Mouse (Mus musculus): ENCODE measurements around the gene Wnk2. TPM values are rescaled to one million over a fixed set of nuclear protein-coding genes. Genes with fewer than 3 reads are reported as not detected.
A peak's percentile ranks its signal among the peaks of the same experiment; 100 is the strongest.

Wnk2 gene
- polyA plus RNA-seq, 1 experiment from 2014 or later, result 1.6 TPM

- peak; percentile 3; the same call in 1 of the 2 replicates for ATAC-seq (ENCODE audit: low FRiP score, low TSS enrichment)
- no peaks in the 10 kb centered on the region for H3K9me3 ChIP-seq (ENCODE audit: control insufficient read depth, low read length)
- H3K36me3 ChIP-seq (ENCODE audit: control insufficient read depth, insufficient read depth, low read length), result no peaks in the 10 kb centered on the region
- H3K27me3 ChIP-seq (ENCODE audit: control insufficient read depth, insufficient read depth, low read length), result no peaks in the 10 kb centered on the region
- peak overlapping the region; percentile 91 for H3K4me2 ChIP-seq (replicated peaks; ENCODE audit: low read depth)
- DNase-seq (ENCODE audit: low spot score), result no peak
- no peak for TF ChIP-seq CTCF (IDR thresholded peaks at IDR 0.05; ENCODE audit: low read depth)
- H3K27ac ChIP-seq (replicated peaks), result peak overlapping the region; percentile 89
- peak overlapping the region; percentile 84 for H3K4me3 ChIP-seq (ENCODE audit: low read depth, low read length)
- WGBS, result 24% methylated on average over 15 of the region's 15 CpGs
- H3K9ac ChIP-seq (ENCODE audit: low read length), result peak overlapping the region; percentile 88
- H3K4me1 ChIP-seq (replicated peaks; ENCODE audit: control insufficient read depth, insufficient read depth), result peaks cover 8% of the 10 kb centered on the region
Observed at GRCm38 (mm10) chr13:49188219-49188965, 40.6 kb upstream of the Wnk2 start.

- ATAC-seq (ENCODE audit: low FRiP score, low TSS enrichment), result peak; percentile 93
- Histone ChIP-seq H3K4me3 (ENCODE audit: low read depth, low read length) (peak within 1 kb of the TSS; percentile 84), H3K9me3 (ENCODE audit: control insufficient read depth, low read length) (no peaks in the 10 kb centered on the region), H3K27me3 (ENCODE audit: control insufficient read depth, insufficient read depth, low read length) (no peaks in the 10 kb centered on the region), H3K9ac (ENCODE audit: low read length) (peak within 1 kb of the TSS; percentile 88), H3K36me3 (ENCODE audit: control insufficient read depth, insufficient read depth, low read length) (no peaks in the 10 kb centered on the region), H3K4me2 (replicated peaks; ENCODE audit: low read depth) (peak within 1 kb of the TSS; percentile 91), H3K4me1 (replicated peaks; ENCODE audit: control insufficient read depth, insufficient read depth) (peaks cover 11% of the 10 kb centered on the region), H3K27ac (replicated peaks) (peak within 1 kb of the TSS; percentile 89)
- 1% methylated on average over 73 of the region's 87 CpGs for WGBS
- peak; percentile 90 for DNase-seq (ENCODE audit: low spot score)
- TF ChIP-seq EP300 (optimal IDR thresholded peaks at IDR 0.05) (no peak), CTCF (IDR thresholded peaks at IDR 0.05; ENCODE audit: low read depth) (no peak)
Observed at GRCm38 (mm10) chr13:49187288-49188218, 39.7 kb upstream of the Wnk2 start, which contains the start of gene Ninj1. Gene Ninj1, plus strand, starts transcription at chr13:49187485.

- Histone ChIP-seq H3K27ac (replicated peaks) (peak overlapping the region; percentile 89), H3K4me3 (ENCODE audit: low read depth, low read length) (no peak overlapping the region), H3K36me3 (ENCODE audit: control insufficient read depth, insufficient read depth, low read length) (no peaks in the 10 kb centered on the region), H3K4me2 (replicated peaks; ENCODE audit: low read depth) (peak overlapping the region; percentile 91), H3K4me1 (replicated peaks; ENCODE audit: control insufficient read depth, insufficient read depth) (peaks cover 11% of the 10 kb centered on the region), H3K9ac (ENCODE audit: low read length) (peak overlapping the region; percentile 88), H3K27me3 (ENCODE audit: control insufficient read depth, insufficient read depth, low read length) (no peaks in the 10 kb centered on the region), H3K9me3 (ENCODE audit: control insufficient read depth, low read length) (no peaks in the 10 kb centered on the region)
- WGBS, result 15% methylated on average over 11 of the region's 11 CpGs
- DNase-seq (ENCODE audit: low spot score) (no peak), ATAC-seq (ENCODE audit: low FRiP score, low TSS enrichment) (peak; percentile 60)
- TF ChIP-seq EP300 (optimal IDR thresholded peaks at IDR 0.05) (no peak), CTCF (IDR thresholded peaks at IDR 0.05; ENCODE audit: low read depth) (no peak)
Observed at GRCm38 (mm10) chr13:49186798-49187287, 39.0 kb upstream of the Wnk2 start.

- no peaks in the 10 kb centered on the region for H3K9me3 ChIP-seq (ENCODE audit: control insufficient read depth, low read length)
- peaks cover 11% of the 10 kb centered on the region for H3K4me1 ChIP-seq (replicated peaks; ENCODE audit: control insufficient read depth, insufficient read depth)
- H3K4me3 ChIP-seq (ENCODE audit: low read depth, low read length), result no peak overlapping the region
- H3K4me2 ChIP-seq (replicated peaks; ENCODE audit: low read depth), result no peak overlapping the region
- TF ChIP-seq EP300 (optimal IDR thresholded peaks at IDR 0.05) (no peak), CTCF (IDR thresholded peaks at IDR 0.05; ENCODE audit: low read depth) (no peak)
- 32% methylated on average over 5 of the region's 5 CpGs for WGBS
- H3K9ac ChIP-seq (ENCODE audit: low read length), result no peak overlapping the region
- H3K27me3 ChIP-seq (ENCODE audit: control insufficient read depth, insufficient read depth, low read length), result no peaks in the 10 kb centered on the region
- H3K36me3 ChIP-seq (ENCODE audit: control insufficient read depth, insufficient read depth, low read length), result no peaks in the 10 kb centered on the region
- peak overlapping the region; percentile 56 for H3K27ac ChIP-seq (replicated peaks)
- no peak for ATAC-seq (ENCODE audit: low FRiP score, low TSS enrichment)
- no peak for DNase-seq (ENCODE audit: low spot score)
Observed at GRCm38 (mm10) chr13:49183646-49184045, 35.8 kb upstream of the Wnk2 start.

GRCm38 (mm10) chr13:49183161-49183560 is 35.3 kb upstream of the Wnk2 start:
- 38% methylated on average over 5 of the region's 5 CpGs for WGBS
- H3K4me1 ChIP-seq (replicated peaks; ENCODE audit: control insufficient read depth, insufficient read depth), result peaks cover 11% of the 10 kb centered on the region
- DNase-seq (ENCODE audit: low spot score), result no peak
- no peak for TF ChIP-seq CTCF (IDR thresholded peaks at IDR 0.05; ENCODE audit: low read depth)
- TF ChIP-seq EP300 (optimal IDR thresholded peaks at IDR 0.05), result no peak
- H3K36me3 ChIP-seq (ENCODE audit: control insufficient read depth, insufficient read depth, low read length), result no peaks in the 10 kb centered on the region
- no peak for ATAC-seq (ENCODE audit: low FRiP score, low TSS enrichment)
- H3K27ac ChIP-seq (replicated peaks), result peak overlapping the region; percentile 56
- no peaks in the 10 kb centered on the region for H3K9me3 ChIP-seq (ENCODE audit: control insufficient read depth, low read length)
- H3K9ac ChIP-seq (ENCODE audit: low read length), result no peak overlapping the region
- no peaks in the 10 kb centered on the region for H3K27me3 ChIP-seq (ENCODE audit: control insufficient read depth, insufficient read depth, low read length)
- H3K4me2 ChIP-seq (replicated peaks; ENCODE audit: low read depth), result no peak overlapping the region
- H3K4me3 ChIP-seq (ENCODE audit: low read depth, low read length), result no peak overlapping the region

Data from stomach, postnatal 0 days (tissue).